Mouse (Mus musculus) embryo, embryonic 10.5 days (tissue): ENCODE measurements at regions not wholly inside any gene's neighbourhood (a gene's known extent, or its start where the extent isn't known, plus 50 kb on each side); places are given as distances from the start of the nearest gene placed in this dataset.

ENCODE experiments used
- DNase-seq: peaks from one replicate; pipeline ENCODE4 v3.0.0-alpha.2; 2015; ENCODE audit warnings: low spot score

DNA sequence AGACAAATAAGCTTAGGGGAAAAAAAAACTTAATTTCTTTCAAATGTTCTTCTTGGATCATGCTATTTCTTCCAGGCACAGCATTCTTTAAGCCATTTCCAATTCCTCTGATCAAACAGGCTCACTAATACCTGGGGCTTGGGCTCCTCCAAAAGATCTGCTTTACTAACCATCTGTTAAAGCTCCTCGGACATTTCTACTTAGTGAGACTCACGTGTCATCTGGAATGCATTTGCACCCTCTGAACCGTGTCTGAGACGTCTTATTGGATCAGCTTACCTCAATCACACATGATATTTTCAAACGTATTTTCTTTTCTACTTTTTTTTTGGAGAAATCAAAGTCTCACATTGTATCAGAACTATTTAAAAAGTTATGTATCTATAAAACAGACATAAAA is 132.4 kb downstream of the Npr3 start:
- peak; percentile 64 for DNase-seq

DNA sequence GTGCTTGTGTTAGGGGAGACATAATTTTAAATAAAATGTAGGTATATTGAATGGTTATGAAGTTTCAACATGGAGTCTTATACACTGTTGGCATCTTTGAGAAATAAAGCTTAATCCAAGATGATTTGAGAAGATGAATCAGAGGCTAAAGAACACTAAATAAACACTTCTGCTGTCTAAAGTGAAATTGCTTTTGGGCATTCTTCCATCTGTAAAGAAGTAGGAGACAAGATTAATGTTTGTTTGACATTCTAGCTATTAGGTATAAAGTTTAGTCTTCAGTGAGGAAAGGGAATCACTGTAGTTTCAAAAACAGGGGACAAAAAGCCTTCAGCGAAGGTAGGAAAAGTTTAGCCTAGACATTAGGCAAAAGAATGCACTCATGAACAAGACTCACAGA is 136.5 kb downstream of the Npr3 start:
- no peak for DNase-seq

DNA sequence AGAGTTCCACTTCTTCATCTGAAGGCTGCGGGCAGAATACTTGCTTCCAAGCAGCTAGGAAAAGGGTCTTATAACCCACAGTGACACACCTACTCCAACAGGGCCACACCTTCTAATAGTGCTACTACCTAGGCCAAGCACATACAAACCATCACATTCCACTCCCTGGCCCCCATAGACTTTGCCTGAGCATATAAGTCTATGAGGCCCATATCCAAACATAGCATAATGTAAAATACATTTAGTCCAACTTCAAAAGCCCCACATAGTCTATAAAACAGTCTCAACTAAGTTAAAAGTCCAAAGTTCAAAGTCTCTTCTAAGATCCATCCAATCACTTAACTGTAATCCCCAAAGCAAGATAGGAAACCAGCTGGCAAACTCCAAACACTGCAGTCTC is 149.1 kb downstream of the Npr3 start:
- DNase-seq: no peak

DNA sequence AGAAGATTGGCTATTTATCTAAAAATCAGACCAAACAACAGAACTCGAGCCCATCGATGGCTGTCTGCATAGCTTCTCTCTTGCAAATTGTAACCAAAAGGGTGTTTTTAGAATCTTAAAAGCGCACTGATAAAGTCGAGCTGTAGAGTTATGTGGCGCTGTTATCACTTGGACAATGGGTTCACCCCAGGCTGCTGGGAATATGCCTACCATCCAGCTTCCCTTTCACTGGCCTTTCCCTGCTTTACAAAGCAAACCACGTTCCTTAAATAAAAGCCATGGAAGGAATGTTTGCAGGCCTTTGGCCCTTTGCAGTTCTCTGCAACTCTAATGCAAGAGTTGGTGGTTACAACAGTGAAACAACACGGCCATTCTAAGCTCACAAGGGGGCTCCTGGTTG is 150.3 kb downstream of the Npr3 start:
- no peak for DNase-seq

DNA sequence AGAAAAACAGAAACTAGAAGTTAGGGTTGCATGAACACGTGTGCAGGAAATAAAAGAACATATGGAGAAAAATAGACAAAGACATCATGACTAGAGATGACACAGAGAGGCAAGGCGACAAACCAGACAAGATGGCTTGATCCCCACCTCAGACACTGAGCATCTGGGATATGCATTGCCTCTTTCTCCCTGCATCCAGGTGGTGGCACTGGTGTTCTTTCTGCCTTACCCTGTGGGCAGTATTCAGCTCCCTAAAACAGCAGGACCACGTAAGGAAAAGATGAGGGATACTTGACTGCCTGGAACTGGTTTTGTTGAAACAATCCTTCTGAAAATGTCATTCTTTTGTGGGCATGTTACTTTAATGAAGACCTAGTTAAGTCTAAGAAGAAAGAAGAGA is 153.9 kb downstream of the Npr3 start:
- DNase-seq: peak; percentile 73

DNA sequence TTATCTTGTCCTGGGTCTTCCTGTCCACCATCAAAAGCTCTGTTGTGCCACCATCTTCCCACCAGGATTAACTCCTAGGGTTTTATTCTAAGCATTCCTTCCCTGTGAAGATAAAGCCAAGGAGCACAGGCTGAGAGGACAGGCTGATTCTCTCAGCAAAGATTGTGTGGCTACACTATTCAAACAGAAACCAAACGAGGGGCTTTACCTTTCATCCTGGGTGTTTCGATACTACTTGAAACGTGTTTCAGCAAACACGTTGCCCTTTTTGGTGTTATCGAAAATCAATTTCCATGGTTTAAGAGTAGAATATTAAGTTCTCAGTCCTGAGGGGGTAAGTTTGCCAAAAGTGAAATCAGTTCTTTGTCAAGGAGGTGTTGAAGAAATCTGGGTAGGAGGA is 156.2 kb downstream of the Npr3 start:
- no peak for DNase-seq

DNA sequence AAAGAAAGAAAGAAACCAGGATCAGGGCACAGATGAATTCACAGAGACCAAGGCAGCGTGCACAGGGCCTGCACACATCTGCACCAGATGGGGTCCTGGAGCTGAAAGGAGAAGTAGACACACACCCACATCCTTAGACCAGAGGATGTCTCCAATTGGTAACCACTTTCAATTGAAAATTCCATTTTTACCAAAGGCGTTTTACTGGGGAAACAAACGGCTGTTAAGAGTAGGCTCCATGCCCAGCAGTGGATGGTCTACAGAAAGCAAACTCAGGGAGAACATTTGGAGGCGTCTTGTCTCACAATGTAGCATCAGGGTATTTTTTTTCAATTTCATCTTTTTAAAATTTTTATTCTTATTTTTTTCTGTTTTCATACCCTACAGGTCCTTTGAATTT is 157.6 kb downstream of the Npr3 start:
- no peak for DNase-seq

DNA sequence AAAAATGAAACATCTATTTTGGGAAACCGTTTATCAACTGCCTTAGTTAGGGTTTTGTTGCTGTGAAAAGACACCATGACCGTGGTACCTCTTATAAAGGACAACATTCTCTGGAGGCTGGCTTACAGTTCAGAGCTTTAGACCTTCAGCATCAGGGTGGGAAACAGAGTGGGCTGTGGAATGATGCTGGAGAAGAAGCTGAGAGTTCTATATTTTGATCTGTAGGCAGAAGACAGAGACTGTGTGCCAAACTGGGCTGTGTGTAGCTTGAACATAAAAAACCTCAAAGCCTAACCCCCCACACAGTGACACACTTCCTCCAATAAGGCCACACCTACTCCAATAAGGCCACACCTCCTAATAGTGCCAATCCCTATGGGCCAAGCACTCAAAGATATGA is 158.8 kb downstream of the Npr3 start:
- no peak for DNase-seq

DNA sequence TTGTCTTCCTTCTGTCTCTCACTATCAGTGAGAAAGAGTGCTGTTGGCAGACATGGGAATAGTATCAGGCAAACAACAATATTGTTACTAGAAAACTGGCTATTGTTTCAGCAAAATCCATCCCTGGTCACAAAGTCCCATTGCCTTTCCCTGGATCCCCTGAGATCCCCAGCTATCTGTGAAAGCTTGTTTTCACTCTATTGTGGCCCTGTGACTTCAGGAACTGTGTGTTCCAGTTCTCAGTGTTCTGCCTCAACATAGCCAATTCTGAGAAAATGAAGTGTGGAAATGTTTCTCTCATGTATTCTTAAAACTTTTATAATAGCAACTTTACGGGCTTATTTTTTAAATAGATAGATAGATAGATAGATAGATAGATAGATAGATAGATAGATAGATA is 160.3 kb downstream of the Npr3 start:
- DNase-seq: no peak

DNA sequence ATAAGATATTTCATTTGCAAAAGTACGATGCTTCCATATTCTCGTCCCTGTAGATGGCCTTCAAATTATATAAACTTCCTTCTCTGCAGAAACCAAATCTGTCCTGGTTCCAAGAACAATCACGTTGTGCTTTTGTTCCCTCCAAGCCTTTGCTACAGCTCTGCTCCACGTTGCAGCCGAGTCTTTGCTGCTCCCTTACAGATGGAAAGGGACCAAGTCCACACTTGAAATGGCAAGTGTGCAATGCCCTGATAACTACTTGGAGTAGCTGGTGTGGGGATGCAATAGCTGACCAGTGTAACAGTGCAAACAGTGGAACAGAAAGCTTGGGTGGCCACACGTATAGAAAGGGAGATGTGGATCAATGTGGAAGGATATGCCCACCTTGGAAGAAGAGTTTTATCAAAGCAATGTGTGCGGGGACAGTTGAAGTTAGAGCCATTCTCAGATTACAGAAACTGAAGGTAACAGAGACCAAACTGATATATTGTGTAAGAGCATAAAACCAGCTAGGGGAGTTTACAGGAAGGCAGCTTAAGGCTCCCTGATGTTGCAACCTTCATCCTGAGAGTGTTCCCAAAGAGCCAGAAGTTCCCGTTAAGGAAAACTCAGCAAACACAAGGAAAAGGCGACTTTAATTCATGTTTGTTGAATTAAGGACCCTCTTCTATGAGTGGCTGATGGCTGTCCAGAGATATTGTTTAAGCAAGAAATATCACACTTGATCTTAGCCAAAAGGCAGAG is 161.3 kb downstream of the Npr3 start:
- no peak for DNase-seq

DNA sequence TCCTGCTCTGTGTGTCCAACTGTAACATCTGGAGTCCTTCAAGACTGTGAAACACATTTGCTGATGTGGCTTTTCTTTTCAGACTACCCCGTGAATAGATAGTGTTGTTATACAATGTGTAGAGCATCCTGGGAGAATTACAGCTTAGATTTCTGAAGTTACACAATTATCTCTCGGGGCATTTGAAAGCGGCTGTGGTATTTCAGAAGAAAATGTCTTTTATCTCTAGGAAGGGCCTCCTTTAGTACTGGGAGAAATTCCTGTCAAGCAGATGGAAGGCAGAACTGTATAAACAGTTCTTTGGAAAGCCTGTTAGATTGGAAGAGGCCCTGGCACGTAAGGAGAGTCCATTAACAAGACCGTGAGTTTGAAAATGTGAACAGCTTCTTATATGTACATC is 162.2 kb downstream of the Npr3 start:
- DNase-seq: peak; percentile 30

DNA sequence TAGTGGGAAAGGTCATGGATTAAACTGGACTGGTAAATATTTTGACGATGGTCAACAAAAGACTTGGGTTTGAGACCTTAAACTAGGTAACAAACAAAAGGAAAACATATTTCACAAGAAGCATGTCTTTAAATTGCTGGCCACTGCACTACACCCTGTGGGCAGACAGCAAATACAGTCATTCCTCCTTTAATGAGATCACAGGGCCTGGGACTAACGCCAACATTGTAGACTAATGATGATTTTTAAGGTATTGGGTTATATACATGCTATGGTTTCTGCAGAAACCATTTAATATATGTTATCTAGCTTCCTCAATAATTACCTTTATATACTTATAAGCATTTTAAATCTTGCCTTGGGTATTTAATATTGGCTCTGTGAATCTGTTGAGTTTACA is 162.8 kb downstream of the Npr3 start:
- no peak for DNase-seq

DNA sequence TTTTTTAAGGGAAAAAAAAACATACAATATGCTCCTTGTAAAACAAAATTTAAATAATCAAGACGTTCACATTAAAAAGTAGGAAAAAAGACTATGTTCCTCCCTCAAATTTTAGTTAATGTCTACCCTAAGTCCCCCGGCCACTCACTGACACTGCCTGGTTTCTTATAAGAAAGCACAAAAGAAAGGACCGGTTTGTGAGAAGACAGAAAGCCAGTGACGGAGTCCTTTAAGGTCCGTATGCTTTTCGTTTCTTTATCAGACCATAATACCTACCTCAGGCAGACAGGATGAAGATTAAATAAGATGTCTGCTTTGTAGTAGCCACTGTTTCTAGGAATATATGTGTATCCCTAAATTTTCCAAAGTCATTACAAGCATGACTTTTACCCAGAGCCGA is 164.3 kb downstream of the Npr3 start:
- no peak for DNase-seq

DNA sequence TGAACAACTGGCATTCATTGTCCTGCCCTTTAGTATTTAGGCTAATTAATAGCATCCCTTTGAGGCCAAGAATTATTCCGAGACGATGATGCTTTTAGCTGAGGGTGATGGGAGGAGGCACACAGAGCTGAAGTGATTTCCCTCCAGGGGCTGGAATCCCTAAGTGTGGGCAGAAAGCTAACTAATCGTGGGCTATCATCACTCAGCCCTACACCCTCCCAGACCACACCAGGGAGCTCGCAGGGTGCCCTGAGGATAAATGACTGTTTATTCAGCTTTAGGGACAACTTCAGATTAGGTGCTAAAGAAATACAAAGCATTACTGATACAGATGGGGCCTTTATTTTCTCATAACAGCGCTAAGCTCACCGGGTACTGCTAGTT is 164.7 kb downstream of the Npr3 start:
- DNase-seq: peak; percentile 33

DNA sequence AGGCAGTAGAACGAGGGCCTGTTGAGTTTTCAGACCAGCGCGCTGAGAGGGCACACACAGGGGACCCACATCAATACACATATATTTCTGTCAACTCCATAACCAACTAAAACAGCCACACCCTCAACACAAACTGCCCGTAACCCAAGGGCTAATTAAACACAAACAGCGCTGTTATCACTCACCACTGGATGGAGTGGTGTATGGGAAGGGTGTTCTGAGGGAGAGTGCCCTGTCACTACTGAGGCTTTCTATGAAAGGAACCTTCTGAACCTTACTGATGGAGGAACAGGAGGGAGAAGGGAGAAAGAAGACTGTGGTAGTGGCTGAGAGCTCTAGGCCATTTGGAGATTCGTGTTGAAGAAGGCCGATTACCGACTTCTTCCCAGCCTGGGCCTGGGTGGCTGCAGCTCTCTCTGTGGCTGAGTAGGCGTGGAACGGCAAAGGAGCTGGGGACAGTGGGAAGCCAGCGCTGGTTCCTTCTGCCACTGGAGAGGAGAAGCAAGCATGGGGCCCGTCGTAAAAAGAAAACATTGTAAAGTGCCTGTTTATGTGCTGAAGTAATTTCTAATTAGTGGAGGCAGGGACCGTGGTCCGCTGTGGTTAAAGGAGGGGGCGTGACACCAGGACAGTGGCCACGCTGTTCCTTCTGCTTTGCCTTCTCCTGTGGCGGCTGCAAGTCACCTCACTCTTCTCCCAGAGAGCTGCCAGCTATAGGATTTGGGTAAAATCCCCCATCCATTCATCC is 165.3 kb downstream of the Npr3 start:
- peak; percentile 35 for DNase-seq

DNA sequence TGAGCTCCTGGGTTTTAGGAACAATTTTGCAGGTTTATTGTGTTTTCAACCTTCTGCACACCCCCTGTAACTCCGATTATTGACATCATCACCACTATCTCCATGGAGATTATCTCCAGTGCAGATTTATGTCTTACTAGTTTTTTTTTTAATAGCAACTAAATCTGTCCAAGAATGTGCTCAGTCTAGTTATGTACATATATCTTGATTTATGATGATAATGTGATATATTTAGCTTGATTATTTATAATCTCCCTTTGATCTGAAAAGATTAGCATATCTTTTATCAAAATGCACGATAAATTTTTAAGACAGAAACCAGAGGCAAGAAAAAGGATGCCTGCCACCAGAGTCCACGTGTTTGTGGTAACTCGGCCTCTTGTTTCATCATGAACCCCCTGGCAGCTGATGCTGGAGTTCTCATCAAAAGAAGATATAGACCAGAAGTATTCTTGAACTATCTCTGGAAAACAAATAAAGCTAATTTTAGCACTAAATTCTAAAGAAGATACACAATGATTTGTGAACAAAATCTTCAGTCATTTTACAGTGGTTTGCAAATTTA is 169.6 kb downstream of the Npr3 start:
- DNase-seq: no peak

DNA sequence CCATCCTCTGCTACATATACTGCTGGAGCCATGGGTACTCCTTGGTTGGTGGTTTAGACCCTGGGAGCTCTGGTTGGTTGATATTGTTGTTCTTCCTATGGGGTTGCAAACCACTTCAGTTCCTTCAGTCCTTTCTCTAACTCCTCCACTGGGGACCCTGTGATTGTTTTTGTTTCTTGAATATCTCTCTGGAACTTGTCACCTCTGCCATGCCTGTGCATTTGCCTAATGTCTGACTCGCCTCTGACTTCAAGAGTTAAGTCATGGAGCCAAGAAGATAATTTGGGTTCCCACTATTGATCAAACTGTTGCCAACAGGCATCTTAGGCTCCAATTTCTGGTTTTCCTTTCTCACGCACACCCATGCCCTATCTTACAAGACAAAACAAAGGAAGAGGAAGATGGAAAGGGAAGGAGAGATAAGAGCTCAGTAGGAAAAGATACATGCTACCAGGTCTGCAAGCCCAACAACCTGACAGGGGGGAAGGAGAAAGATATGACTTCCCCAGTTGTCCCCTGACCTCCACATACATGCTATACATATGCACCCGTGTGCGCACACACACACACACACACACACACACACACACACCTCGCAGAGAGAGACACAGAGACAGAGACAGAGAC is 172.3 kb downstream of the Npr3 start:
- no peak for DNase-seq

DNA sequence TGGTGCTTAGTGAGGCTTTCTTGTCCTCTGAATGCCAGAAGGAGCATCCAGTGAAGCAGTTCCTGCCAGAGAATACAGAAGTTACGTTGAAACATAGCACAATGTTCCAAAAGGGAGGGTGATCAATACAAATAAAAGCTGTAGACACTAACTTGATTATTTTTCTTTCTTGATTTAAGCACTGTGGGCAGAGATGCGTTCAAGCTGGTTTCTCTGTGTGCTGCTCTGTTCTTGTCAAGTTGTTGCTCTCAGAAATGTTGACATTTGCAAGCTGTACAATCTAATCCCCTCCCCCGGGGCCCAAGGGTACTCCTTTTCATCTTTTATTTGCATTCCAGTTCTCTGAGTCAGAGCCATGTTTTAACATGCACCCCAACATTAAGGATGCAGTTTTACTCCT is 177.7 kb downstream of the Npr3 start:
- peak; percentile 35 for DNase-seq

DNA sequence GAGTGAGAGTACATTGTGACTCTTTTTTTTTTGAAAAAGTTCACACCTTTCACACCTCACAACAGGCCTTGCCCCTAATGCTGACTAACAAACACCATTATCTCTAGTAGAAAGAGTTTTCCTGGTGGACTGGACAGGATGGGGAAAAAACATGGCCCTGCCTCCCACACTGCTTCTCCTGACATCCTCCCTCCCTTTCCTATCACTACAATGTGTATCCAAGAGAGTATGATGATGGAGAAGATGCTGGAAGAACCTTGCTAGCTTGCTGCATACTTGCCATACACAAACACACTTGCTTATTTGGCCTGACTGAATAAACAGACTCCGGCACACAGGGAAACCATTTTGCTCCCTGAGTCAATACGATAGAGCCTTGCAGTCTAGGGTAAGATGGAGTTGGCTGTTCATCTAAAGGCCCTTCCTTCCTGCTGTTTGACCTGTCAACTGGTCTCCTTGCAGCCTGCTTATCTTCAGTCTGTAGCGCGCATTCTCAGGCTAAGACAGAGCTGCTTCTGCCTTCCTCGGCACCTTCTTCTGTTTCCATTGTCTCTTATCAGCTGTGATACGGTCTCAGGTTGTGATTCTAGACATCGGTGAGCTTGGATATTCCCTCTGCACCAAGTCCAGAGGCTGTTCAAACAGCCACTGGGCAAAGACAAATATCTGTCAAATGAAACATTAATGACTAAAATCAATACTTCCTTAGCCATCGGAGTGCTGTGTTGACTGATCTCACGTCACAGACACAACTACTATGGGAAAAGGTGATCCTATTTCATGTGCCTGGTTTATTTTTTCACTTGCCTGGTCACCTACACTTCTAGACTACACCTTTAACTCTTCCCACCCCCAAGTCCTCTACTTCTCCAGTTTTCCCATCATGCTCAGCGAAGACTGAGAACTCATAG is 181.2 kb downstream of the Npr3 start:
- no peak for DNase-seq

DNA sequence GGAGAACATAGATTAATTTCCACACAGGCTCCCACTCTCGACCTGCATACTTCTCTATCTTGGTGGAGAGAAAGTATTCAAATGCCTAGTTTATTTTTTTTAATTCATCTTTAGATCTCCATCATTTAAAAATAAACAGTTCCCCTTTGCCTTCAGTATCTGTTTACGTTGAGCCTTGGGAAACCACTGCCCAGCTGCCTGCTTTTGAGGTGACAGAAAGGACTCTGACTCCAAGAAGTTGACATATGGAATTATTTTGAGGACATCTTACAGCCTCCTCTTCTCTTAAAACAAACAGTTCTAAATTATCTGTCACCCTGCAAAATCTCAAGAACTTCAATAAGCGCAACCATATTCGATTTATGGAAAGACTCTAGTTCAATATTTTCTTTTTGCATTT is 186.4 kb downstream of the Npr3 start:
- no peak for DNase-seq

DNA sequence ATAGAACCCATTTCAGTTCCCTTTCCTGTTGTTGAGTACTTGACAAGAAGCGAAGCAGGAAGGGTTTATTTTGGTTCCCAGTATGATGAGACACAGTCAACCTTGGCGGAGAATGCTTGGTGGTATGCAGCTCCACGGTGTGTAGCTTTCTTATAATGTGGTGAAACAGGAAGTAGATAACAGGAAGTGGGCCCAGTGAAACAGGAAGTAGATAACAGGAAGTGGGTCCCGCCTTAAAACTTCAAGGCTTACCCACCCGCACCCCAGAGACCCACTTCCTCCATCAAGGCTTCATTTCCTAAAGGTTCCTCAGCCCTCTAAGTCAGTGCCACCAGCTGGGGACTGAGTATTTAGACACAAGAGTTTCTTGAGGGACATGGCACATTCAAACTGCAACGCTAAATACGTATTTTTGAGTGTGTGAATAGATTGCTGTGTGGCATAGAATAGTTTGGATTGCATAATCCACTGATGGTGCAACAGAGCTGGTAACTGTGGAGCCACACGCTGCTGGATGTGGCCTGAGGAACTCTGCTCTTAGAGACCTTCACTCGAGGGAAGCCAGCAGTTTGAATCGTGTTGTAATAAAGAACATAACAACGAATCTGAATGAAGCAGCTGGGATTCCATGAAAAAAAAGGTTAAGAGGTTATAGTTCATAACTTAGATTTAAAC is 190.8 kb downstream of the Npr3 start:
- no peak for DNase-seq
